Mouse (Mus musculus) liver, embryonic 13.5 days (tissue): ENCODE measurements at regions not wholly inside any gene's neighbourhood (a gene's known extent, or its start where the extent isn't known, plus 50 kb on each side); places are given as distances from the start of the nearest gene placed in this dataset.

Experiments
- ATAC-seq: fragments of 200-750 bp; cut with Nextera tagmentation; 2 replicates; pipeline ENCODE4 v1.8.0; 2017; ENCODE audit warnings: low read depth, mild to moderate bottlenecking, moderate number of reproducible peaks, moderate library complexity
- DNase-seq: peaks from one replicate; pipeline ENCODE4 v3.0.0; 2022
- H3K27ac ChIP-seq: fragments of 300-500 bp; sonication (generic); 2 replicates; pipeline ENCODE4 v1.5.1; 2015; ENCODE audit warnings: moderate library complexity, mild to moderate bottlenecking, inconsistent platforms
- H3K27me3 ChIP-seq: fragments of 300-500 bp; sonication (generic); 2 replicates; pipeline ENCODE4 v1.6.1; 2015; ENCODE audit warnings: mild to moderate bottlenecking, inconsistent platforms
- H3K36me3 ChIP-seq: fragments of 300-500 bp; sonication (generic); 2 replicates; pipeline ENCODE4 v1.6.1; 2015; ENCODE audit warnings: mild to moderate bottlenecking, inconsistent platforms
- H3K4me1 ChIP-seq: fragments of 300-500 bp; sonication (generic); replicated peaks from 2 replicates; pipeline ENCODE4 v1.6.1; 2015; ENCODE audit warnings: inconsistent platforms
- H3K4me2 ChIP-seq: fragments of 300-500 bp; sonication (generic); 2 replicates; pipeline ENCODE4 v1.6.1; 2015; ENCODE audit warnings: inconsistent platforms, mild to moderate bottlenecking, moderate library complexity
- H3K4me3 ChIP-seq: fragments of 300-500 bp; sonication (generic); replicated peaks from 2 replicates; pipeline ENCODE4 v1.5.1; 2015; ENCODE audit warnings: mild to moderate bottlenecking, inconsistent platforms
- H3K9ac ChIP-seq: fragments of 300-500 bp; sonication (generic); 2 replicates; pipeline ENCODE4 v1.6.1; 2015; ENCODE audit warnings: mild to moderate bottlenecking, inconsistent platforms
- H3K9me3 ChIP-seq: fragments of 300-500 bp; sonication (generic); replicated peaks from 2 replicates; pipeline ENCODE4 v1.6.1; 2016; ENCODE audit warnings: inconsistent platforms
- WGBS: fragments of 180-500 bp; shearing (Covaris S2); methylation state at CpG from one replicate; pipeline ENCODE4 v1.1.7; 2015; ENCODE audit not compliant: insufficient replicate concordance; 5-methylcytosine and 5-hydroxymethylcytosine counted together

DNA sequence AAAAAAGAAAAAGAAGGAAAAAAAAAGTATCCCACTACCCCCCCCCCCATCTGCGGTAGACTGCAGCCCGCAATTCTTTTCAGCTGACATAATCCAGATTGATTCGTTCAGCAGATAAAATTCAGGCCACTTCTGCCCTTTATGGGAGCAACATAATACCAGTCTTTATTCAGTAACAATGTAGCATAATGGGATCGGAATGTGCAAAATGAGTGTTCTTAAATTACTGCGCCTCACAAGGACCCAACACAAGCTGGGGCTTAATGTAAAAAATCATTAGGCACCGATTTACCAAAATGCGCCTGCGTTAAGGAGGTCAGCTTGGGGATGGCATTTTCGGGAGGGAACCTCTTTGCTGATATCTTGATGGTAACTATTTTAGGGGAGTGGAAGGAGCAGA is 409.2 kb downstream of the Zfp536 start:
- no peak overlapping the region for H3K4me2 ChIP-seq
- no peak for ATAC-seq
- DNase-seq = no peak
- 67% methylated on average over 9 of the region's 9 CpGs for WGBS
- H3K9me3 ChIP-seq = no peaks in the 10 kb centered on the region
- H3K27me3 ChIP-seq = peaks cover 8% of the 10 kb centered on the region
- H3K36me3 ChIP-seq = no peaks in the 10 kb centered on the region
- no peak overlapping the region for H3K4me3 ChIP-seq
- H3K4me1 ChIP-seq = 0 out of 2 replicates have a peak, but pooled peaks cover 4% of the 10 kb centered on the region
- no peak overlapping the region for H3K27ac ChIP-seq
- no peak overlapping the region for H3K9ac ChIP-seq

DNA sequence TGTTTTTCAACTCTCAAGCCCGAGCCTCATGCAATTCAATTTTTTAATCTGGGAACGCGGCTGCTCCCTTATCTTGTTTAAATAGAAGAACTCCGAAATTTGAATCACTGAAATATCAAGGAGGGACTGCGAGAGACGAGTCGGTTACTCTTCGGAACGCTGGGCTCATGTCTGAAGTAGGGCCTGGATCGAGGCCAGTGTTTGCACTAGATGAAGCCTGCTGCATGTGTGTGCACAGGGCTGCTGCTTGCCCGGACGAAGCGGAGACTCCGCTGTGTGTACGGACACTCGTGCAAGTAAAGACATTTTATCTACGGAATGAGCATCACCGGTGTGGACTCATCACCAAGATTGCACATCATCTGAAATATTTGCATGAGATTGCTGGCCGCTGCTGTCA is 407.4 kb downstream of the Zfp536 start:
- H3K4me1 ChIP-seq = 0 out of 2 replicates have a peak, but pooled peaks cover 4% of the 10 kb centered on the region
- DNase-seq (no peak), ATAC-seq (no peak)
- peaks cover 8% of the 10 kb centered on the region for H3K27me3 ChIP-seq
- 75% methylated on average over 19 of the region's 19 CpGs for WGBS
- H3K27ac ChIP-seq = no peak overlapping the region
- H3K4me3 ChIP-seq = no peak overlapping the region
- no peak overlapping the region for H3K4me2 ChIP-seq
- no peaks in the 10 kb centered on the region for H3K9me3 ChIP-seq
- H3K36me3 ChIP-seq = no peaks in the 10 kb centered on the region
- H3K9ac ChIP-seq = no peak overlapping the region

DNA sequence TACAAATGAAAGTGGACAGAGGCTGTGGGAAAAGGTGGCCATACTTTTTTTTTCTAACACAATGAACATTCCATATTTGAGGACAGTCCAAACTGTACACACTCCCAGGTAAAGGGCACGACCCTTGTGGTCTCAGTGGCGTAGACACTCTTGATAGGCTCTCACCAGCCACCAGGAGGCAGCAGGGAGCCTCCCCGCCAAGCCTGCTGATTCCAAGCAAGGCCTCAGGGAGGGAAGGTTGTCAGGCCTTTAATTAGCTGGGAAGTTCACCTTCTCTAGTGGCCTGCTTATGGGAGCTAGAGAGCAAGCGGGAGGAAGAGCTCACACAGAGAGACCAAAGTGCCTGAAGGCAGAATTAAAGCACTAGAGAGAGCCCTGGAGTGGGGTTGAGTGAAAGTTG is 403.7 kb downstream of the Zfp536 start:
- ATAC-seq (no peak), DNase-seq (no peak)

DNA sequence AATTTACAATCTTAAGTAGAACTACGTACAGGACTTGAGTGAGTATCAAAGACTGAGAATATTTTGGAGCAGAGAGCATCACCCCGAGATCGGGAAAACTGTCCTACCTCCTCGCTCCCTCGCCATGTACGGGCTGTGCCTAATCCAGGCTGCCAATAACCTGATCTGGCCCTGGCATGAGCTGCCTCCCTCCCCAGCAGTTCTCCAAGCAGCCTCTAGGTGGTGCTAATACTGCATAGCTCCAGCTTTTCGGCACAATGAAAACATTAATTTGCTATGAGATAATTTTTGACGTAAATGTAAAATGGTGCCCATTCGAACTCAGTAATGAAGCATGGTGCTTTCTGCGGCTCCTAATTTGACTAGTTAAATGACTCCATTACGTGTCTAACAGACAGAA is 399.6 kb downstream of the Zfp536 start:
- 10% methylated on average over 11 of the region's 11 CpGs for WGBS
- no peak for ATAC-seq
- no peak overlapping the region for H3K4me2 ChIP-seq
- H3K27me3 ChIP-seq = no peaks in the 10 kb centered on the region
- no peak overlapping the region for H3K4me3 ChIP-seq
- DNase-seq = peak; percentile 13
- H3K4me1 ChIP-seq = no peaks in the 10 kb centered on the region
- no peaks in the 10 kb centered on the region for H3K36me3 ChIP-seq
- H3K27ac ChIP-seq = no peak overlapping the region
- H3K9me3 ChIP-seq = no peaks in the 10 kb centered on the region
- no peak overlapping the region for H3K9ac ChIP-seq

More for the DNA sequence above, 403.7 kb downstream of the Zfp536 start:
- no peak overlapping the region for H3K4me2 ChIP-seq
- no peaks in the 10 kb centered on the region for H3K4me1 ChIP-seq
- H3K27me3 ChIP-seq = no peaks in the 10 kb centered on the region
- no peak overlapping the region for H3K9ac ChIP-seq
- no peaks in the 10 kb centered on the region for H3K36me3 ChIP-seq
- no peak overlapping the region for H3K4me3 ChIP-seq
- no peaks in the 10 kb centered on the region for H3K9me3 ChIP-seq
- WGBS = 33% methylated on average over 4 of the region's 4 CpGs
- H3K27ac ChIP-seq = no peak overlapping the region

DNA sequence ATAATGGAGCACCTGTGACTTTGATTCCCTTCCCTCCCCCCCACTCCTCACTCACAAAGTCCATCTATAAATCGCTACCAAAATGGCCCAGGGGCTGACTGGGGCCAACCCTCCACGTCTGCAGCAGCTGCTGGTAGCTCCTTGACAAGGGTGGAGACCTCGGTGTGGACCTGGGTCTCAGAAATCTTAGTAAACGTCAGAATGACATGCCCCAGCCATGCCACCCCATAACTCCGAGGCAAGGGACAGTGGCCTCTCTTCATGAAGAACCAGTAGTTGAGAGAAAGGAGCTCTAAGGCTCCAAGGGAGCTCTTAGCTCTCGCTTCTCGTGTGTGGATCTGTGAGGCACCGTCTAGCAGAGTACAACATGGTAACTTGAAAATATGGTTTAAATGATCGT is 398.4 kb downstream of the Zfp536 start:
- Histone ChIP-seq H3K4me3 (no peak overlapping the region), H3K36me3 (no peaks in the 10 kb centered on the region), H3K27ac (no peak overlapping the region), H3K9ac (no peak overlapping the region), H3K27me3 (no peaks in the 10 kb centered on the region), H3K4me1 (no peaks in the 10 kb centered on the region), H3K9me3 (no peaks in the 10 kb centered on the region), H3K4me2 (no peak overlapping the region)
- WGBS = 58% methylated on average over 9 of the region's 9 CpGs
- ATAC-seq = no peak
- DNase-seq = no peak

DNA sequence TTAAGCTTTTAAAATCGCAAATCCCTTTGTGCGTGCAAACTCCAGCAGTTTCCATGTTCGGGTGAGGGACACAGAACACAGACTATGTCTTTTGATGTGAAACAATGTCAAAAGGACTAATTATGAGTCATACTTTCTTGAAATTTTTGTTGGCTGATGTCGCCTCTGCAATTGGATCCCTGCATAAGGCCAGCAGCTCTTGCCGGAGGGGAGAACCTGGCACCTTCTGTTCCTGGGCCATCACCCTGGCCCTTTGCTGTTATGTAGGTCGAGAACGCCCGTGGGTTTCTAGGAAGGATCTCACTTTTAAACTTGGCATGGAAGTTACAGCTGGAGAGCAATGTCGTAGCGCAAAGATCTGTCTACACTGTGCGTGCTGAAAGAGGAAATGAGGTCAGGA is 397.9 kb downstream of the Zfp536 start:
- H3K9ac ChIP-seq = no peak overlapping the region
- no peak overlapping the region for H3K4me2 ChIP-seq
- ATAC-seq = no peak
- no peaks in the 10 kb centered on the region for H3K36me3 ChIP-seq
- no peak for DNase-seq
- H3K4me1 ChIP-seq = no peaks in the 10 kb centered on the region
- no peaks in the 10 kb centered on the region for H3K27me3 ChIP-seq
- H3K27ac ChIP-seq = no peak overlapping the region
- WGBS = 51% methylated on average over 11 of the region's 11 CpGs
- no peak overlapping the region for H3K4me3 ChIP-seq
- H3K9me3 ChIP-seq = no peaks in the 10 kb centered on the region

DNA sequence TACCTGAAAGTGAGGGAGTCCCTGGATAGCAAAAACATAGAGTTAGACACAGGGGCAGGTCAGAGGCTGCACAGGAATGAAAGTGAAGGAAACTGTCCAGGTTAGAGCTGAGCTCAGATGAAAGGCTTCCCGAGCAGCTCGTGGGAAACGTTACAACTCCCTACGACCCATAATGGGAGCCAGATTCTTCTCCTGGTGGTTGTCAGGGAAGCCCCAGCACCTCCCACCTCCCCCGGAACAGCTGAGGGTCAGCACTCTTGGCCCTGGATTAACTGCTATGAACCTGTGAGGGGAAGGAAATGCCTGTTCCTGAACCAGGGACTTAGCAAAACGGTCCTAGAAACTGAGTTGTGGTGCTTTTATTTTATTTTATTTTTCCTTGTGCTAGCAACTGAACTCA is 397.2 kb downstream of the Zfp536 start:
- Histone ChIP-seq H3K9ac (no peak overlapping the region), H3K4me3 (no peak overlapping the region), H3K27me3 (no peaks in the 10 kb centered on the region), H3K36me3 (no peaks in the 10 kb centered on the region), H3K9me3 (no peaks in the 10 kb centered on the region), H3K4me1 (no peaks in the 10 kb centered on the region), H3K4me2 (no peak overlapping the region), H3K27ac (no peak overlapping the region)
- no peak for DNase-seq
- WGBS = 25% methylated on average over 6 of the region's 6 CpGs
- no peak for ATAC-seq

DNA sequence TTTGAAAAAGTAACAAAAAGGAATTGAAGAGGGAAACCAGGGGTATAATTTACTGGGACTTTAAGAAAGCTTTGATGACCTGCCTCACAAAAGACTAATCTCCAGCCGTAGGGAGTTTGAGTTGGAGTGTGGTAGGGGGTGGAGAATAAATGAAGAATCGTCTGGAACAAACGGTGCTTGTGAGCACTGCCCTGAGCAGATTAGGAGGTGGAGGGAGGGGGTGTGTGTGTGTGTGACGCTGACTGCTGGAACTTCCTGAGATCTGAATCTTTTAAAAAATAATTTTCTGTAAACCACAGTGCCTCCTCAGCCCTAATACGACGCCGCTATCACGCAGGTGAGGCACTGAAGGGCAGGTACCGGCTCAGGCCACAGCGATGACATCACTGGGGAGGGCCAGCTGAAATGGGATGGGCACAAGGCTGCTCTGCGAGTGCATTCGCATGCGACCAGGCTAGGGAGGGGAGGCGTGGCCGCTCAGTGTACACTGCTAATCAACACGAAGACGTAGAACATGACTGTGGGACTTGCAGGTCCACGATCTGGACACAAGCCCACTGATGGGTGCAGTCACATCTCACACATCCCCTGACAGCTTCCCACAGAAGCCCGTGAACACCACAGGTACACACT is 395.4 kb downstream of the Zfp536 start:
- no peak for ATAC-seq
- no peaks in the 10 kb centered on the region for H3K27me3 ChIP-seq
- H3K36me3 ChIP-seq = no peaks in the 10 kb centered on the region
- H3K9me3 ChIP-seq = no peaks in the 10 kb centered on the region
- no peak overlapping the region for H3K27ac ChIP-seq
- 37% methylated on average over 19 of the region's 19 CpGs for WGBS
- no peak overlapping the region for H3K4me2 ChIP-seq
- no peak overlapping the region for H3K9ac ChIP-seq
- DNase-seq = no peak
- H3K4me1 ChIP-seq = no peaks in the 10 kb centered on the region
- H3K4me3 ChIP-seq = no peak overlapping the region

DNA sequence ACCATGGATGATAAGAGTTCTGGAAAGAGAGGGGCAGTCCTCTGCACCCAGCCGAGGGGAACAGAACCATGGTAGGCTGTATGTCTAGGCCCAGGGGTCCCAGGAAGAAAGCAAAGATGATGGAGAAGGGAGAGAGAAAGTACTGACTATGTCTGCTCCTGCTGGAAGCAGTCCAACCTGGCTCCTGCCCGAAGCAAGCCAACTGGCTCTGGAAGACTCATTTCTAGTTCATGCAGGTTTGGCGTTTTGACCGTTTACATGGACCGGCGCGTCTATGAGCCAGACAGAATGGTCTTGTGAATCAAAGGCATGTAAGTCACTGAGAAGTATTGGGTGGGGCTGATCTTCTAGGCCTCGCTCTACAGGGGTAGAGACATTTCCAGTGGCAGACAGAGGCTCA is 385.6 kb downstream of the Zfp536 start:
- ATAC-seq = no peak
- Histone ChIP-seq H3K4me3 (no peak overlapping the region), H3K27me3 (no peaks in the 10 kb centered on the region), H3K9me3 (no peaks in the 10 kb centered on the region), H3K9ac (no peak overlapping the region), H3K4me1 (no peaks in the 10 kb centered on the region), H3K4me2 (no peak overlapping the region), H3K36me3 (no peaks in the 10 kb centered on the region), H3K27ac (no peak overlapping the region)
- WGBS = 74% methylated on average over 8 of the region's 8 CpGs
- no peak for DNase-seq

DNA sequence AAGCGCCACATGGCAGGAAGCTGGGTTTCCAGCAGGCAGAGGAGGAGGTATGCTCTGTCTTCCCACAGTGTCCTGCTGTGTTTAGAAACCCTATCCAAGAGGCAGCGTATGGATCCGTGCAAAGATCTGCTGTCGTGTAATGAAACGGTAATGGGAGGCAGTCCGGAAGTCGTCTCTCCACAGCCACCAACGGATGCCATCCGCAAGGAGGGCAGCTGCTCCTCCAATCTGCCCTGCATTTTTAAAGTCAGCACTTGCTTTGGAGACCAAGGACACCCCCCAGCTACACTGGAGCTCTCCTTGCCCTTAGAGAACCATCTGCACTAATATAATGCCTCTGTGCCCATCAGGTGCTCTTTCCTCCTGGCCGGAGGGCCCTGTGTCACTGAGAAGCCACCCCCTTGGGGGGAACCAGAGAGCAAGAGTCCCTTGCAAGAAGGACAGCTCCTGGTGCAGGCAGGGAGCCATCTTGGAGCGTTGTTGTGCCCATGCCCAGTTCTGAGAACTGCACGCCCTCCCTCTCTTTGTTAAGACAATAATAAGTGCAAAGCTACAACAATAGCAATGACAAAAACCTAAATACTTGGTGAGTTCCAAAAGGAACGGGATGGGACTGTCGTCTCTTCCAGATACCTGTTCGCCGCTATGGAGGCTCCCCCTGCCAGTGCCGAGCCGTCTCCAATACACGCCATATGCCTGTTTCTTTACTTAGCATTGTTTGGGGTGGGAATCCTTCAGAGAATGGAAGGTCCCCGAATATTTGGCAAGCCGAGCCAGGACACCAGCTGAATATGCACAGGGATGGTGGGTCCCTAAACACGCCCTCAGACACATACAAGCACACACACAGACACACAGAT is 384.4 kb downstream of the Zfp536 start:
- Histone ChIP-seq H3K4me1 (no peaks in the 10 kb centered on the region), H3K9me3 (no peaks in the 10 kb centered on the region), H3K36me3 (no peaks in the 10 kb centered on the region), H3K9ac (no peak overlapping the region), H3K27ac (no peak overlapping the region), H3K4me2 (no peak overlapping the region), H3K27me3 (no peaks in the 10 kb centered on the region), H3K4me3 (no peak overlapping the region)
- 76% methylated on average over 22 of the region's 22 CpGs for WGBS
- no peak for ATAC-seq
- no peak for DNase-seq

DNA sequence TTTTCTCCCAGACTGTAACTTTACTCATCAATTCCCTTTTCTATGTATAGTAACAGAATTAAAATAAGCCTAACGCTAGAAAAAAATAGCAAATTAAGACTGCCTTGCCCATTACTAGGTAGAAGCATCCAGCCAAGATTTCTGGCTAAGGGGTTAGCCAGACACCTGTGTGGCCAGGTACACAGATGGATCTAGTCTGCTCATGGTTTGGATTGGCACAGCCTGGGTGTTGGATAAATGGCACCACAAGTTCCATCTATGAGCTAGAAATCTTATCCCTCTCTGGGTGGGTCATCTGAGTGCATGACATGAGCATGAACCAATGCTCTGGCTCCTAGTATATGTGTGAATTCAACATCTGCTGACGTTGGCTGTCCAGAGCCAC is 383.7 kb downstream of the Zfp536 start:
- no peaks in the 10 kb centered on the region for H3K27me3 ChIP-seq
- H3K4me1 ChIP-seq = no peaks in the 10 kb centered on the region
- no peak overlapping the region for H3K4me3 ChIP-seq
- no peaks in the 10 kb centered on the region for H3K36me3 ChIP-seq
- H3K9me3 ChIP-seq = no peaks in the 10 kb centered on the region
- no peak for ATAC-seq
- H3K27ac ChIP-seq = no peak overlapping the region
- WGBS = 63% methylated on average over 2 of the region's 2 CpGs
- no peak overlapping the region for H3K4me2 ChIP-seq
- no peak overlapping the region for H3K9ac ChIP-seq
- no peak for DNase-seq

DNA sequence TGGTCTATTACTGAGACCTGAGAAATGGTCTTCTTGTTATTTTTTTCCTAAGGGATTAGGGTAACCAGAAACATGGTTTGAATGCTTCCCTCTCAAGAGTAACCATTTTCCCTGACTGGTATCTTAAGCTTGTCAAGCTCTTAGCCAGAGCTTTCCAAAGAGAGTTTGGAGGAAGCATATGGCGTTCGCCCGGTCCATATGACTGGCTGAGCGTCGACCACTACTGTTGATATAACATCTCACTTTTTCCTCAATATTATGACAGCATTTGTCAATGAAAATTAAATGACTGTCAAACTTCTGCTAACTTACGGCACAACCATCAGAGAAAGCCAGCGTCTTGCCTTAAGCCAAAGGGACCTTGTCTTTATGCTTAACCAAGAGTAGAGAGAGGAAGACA is 383.2 kb downstream of the Zfp536 start:
- no peak for DNase-seq
- 81% methylated on average over 7 of the region's 7 CpGs for WGBS

More for the DNA sequence above, 383.2 kb downstream of the Zfp536 start:
- Histone ChIP-seq H3K9me3 (no peaks in the 10 kb centered on the region), H3K36me3 (no peaks in the 10 kb centered on the region), H3K9ac (no peak overlapping the region), H3K27ac (no peak overlapping the region), H3K27me3 (no peaks in the 10 kb centered on the region), H3K4me2 (no peak overlapping the region), H3K4me3 (no peak overlapping the region), H3K4me1 (no peaks in the 10 kb centered on the region)
- ATAC-seq = no peak
